Mouse (Mus musculus) neural tube, embryonic 10.5 days (tissue): ENCODE data around the gene Klc3.

Experiments used
- DNase-seq: peaks from one replicate; pipeline ENCODE4 v3.0.0-alpha.2; 2017; ENCODE audit warnings: low spot score; ENCODE audit errors: extremely low spot score

Gene Klc3

DNA sequence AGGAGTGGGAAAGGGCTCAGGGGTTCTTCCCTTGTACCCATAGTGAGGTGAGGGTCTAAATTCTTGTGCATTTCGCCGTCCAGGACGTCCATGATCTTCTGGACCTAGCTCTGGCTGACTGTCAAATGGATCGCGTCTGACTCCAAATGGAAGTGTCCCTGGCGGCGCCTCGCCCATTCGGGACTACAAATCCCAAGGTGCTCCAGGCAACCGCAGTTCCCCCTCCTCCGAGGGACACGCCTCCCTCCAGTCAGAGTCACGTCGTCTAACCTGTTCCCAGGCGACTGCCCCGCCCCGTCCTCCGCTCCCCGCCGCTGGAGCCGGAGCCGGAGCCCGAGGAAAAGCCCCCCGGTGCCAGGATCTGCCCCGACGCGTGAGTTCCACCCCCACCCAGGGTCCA lies 43.0 kb downstream of the Klc3 start:
- peak; percentile 86 for DNase-seq

DNA sequence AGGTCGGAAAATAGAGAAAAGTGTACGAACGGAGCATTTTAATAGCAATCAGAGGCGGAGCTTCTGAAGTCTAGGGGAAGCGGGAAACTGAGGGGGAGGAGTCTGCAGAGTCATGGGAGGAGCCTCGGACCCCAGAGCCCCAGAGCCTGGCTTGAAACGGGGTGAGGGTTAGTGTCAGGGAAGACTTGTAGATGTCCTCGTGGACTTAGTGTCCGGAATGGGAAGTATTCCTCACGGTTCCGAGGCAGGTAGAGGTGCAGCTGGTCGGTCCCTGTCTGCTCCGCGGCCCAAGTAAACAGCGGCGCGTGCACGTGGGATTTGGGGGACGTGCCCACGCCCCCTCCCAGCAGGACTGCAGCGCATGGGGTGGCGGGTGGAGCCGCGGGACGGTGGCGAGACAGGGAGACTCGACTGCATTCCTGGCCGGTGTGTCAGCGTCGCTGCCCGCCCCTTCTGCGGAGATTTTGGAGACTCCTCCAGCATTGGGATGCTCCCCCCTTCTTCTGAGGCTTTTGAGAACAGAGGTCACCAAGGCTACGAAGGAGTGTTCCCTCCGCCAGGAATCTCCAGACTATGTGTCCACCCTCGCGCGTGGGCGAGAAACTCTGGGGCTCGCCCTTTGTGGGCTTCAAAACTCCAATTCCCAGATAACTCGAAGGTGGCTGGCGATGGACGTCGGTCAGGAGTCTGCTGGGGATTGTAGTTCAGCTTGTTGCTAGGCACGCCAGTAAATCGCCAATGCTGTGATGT lies 43.8 kb downstream of the Klc3 start:
- no peak for DNase-seq

DNA sequence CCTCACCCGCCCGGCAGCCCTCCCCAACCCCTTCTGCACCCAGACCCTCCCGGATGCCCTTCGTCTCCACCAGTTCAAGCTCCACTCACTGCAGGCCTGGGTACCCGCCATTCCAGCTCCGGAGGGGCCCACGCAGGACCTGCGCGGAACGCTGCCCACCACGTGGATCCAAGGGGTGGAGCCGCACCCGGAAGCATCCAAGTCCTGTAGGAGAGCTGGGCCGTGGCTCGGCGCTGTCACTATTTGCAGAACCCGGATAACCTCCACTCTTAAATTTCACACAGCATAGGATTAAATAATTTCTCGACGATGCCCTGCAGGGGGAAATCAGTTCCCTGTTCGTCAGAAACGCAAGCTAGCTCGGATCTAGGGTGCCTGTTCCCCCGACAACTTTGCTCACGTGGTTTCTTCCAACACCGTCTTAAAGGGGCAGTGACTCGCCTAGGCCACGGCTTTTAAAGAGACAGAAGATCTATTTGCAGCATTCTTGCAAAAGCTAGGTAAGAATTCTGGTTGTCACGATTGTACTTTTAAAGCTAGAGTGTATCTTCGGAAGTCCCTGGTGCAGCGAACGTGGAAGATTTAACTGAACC lies 44.5 kb downstream of the Klc3 start, which contains the start of the genes Cd3eap and Ppp1r13l:
Cd3eap (minus strand) TSS at position 185 of the 593 bp plus-strand sequence.
Ppp1r13l (plus strand) TSS at position 451 of the 593 bp plus-strand sequence.
- DNase-seq, result peak; percentile 92

DNA sequence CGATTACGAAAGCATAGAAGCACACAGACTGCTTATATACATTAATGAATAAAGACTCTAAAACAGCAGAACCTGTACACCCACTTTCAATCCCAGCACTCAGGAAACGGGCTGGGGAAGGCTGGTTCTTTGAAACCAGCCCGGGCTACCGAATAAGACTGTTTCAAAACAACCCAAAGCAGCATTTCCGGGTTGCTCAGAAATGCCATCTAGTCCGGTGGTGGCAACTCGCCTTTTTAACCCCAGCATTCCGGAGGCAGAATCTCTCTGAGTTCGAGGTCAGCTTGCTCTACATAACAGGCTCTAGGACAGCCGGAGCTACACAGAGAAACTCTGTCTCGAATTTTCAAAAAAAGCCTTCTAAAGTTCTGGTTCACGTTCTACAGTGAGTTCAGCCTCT lies 45.3 kb downstream of the Klc3 start:
- no peak for DNase-seq

DNA sequence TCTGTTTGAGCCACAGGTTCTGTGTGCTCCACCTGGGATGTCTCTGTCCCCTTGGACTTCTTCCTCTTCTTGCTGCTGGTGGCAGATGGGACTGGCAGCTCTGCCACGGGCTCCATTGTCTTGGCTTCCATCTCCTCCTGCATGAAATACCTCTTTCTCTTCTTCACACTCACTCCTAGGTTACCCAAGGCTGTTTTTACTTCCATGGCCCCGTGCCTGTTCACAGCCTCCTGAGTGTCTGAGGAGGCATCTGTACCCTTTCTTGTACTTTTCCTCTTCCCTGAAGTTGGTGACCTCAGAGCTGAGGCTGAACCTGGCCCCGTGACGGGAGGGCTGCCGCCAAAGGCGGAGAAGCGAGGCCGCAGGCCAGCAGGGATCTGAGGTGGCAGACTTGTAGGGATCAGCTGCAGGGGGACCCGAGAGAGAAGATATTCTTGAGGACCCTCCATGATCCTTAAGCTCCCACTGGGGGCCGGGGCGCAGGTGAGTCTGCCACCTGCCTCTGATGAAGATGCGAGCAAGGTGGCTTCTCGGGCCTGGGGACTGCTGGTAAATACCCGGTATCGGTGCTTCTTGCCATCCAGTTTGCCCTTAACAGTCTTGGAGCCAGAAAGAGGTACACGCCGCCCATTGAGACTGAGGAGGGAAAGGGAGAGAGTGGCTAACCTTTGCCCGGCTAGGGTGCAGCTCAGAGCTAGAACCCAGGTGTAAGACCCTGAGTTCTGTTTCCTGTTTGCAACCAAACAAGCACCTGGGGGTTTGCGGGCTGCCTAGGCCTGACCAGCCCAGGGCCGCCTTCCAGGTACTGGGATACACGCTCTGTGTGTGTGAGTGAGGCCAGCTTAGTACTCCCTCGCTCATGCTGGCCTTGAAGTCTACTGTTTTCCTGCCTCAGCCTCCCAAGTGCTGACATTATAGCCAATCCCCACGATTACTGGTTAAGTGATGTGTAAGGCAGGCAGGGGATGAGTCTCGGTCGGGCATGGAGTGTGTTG lies 46.2 kb downstream of the Klc3 start:
- no peak for DNase-seq

DNA sequence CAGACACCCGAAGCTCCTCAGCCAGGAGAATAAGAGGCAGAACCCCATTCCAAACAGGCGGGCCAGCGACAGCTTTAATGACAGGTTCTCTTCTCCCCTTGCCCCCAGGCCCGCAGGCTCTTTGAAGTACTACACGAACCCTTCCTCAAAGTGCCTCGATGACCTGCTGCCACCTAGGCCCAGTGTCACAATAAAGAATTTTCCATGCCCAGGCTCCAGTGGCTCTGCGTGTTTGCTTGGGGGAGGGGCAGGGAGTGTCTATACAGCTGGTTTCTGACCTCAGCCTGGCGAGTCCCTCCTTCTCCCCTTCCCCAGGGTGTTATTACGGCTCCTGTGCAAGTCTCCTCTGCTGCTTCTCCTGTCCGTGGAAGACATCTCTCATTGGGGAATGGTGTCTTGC lies 47.6 kb downstream of the Klc3 start:
- DNase-seq, result no peak

DNA sequence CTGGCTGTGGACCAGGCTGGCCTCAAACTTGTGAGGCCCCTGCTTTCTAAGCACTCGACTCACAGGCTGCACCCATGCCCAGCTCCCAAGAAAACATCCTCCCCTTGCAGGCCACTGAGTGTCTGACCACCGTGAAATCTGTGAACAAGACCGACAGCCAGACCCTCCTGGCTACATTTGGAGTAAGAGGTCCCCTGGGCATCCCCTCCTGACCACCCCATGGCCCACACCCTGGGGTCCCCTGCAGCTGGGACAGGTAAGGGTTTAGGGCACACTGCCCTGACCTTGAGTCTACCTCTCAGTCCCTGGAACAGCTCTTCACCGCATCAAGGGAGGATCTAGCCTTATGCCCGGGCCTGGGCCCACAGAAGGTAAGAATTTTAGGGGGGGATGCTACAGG lies 48.9 kb downstream of the Klc3 start:
- DNase-seq, result no peak

DNA sequence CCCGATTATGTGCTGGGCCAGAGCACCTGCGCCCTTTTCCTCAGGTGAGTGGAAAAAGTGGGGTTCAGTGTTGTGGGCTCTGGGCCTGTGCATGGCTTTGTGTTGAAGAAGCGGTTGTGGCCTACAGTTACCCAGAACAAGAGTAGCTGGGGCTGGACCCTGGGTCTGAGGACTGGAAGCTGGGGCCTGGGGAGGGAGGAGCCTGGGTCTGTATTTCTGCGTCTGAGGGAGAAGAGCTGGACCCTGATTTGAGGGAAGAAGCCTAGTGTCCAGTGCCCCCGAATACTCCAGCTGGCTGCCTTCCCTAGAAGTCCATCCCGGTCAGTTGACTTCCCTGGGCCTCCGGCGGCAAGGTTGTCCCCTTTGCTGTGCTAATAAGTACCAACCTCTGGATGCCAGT lies 53.7 kb downstream of the Klc3 start:
- DNase-seq, result no peak

DNA sequence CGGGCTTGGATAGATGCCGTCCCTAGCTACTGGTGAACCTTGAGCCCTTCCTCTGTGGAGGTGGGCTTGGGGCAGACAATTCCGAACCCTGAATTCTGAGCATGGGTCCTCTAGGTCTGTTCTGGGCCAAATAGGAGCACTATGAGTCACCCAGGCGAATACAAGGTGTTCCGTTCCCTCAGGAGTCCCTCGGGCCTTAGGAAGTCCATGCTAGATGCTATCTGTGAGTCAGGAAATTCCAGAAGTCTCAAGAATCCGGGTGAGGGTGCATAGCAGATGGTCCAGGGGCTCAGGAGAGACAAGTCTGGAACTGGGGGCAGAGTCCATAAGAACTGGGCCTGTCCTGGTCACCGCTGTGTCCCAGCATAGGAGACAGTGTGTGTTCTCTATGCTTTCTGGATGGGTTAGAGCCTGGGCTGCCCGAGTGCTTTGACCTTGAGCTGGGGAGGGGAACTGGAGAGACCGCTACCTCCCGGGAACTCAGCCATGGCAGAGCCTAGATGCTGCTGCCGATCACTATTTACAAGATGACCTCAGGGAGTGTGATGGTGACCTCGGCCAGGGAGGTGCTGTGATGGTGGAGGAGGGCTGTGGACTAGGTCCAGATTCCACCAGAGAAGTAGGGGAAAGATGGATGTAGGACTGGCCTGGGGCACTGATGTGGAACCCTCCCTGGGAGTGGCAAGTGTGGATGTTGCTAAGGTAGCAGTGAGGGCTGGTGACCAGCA lies 54.6 kb downstream of the Klc3 start:
- no peak for DNase-seq

DNA sequence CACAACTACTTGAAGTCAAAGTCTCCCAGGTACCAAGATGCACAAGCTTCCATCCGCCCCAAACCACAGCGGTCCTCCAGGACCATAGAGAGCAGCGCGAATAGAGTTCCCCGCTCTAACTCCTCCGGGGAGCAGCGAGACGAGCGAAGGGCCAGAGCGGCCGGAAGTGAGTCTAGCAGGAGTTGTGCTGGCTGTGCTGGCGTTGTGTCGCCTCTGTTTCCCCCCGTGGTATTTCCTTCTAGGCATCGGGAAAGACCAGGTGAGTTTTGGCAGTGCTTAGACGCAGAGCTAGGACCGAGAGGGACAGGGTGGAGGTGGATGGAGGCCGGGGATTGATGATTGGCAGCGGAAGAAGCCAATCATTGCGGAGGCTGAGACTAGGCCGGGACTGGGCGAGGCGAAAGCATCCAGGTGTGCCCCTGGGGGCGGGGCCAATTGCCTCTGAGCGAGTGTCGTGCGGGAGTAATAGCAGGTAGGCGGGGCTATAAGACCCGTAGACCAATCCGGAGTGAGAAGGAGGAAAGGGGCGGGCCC lies 58.9 kb downstream of the Klc3 start:
- DNase-seq, result peak; percentile 95
